Mouse (Mus musculus): Measurements from ENCODE around the gene Ankfn1.

- no peak for TF ChIP-seq CTCF (IDR thresholded peaks at IDR 0.05; ENCODE audit: low read depth, low read length)
- TF ChIP-seq POLR2A (IDR thresholded peaks at IDR 0.05; ENCODE audit: borderline replicate concordance, low read depth, low read length): no peak
Measured at GRCm38 (mm10) chr11:89586341-89586740, 191.1 kb downstream of the Ankfn1 start.

All from bone marrow macrophage, adult 2 months (primary cell).